Mouse (Mus musculus): ENCODE measurements around the gene Tab1.

The Tab1 gene

GRCm38 (mm10) chr15:80163274-80163673, 30.3 kb downstream of the Tab1 start:
- no peak for DNase-seq (ENCODE audit: low spot score)

GRCm38 (mm10) chr15:80163716-80164115, 30.8 kb downstream of the Tab1 start:
- no peak for DNase-seq (ENCODE audit: low spot score)

DNA sequence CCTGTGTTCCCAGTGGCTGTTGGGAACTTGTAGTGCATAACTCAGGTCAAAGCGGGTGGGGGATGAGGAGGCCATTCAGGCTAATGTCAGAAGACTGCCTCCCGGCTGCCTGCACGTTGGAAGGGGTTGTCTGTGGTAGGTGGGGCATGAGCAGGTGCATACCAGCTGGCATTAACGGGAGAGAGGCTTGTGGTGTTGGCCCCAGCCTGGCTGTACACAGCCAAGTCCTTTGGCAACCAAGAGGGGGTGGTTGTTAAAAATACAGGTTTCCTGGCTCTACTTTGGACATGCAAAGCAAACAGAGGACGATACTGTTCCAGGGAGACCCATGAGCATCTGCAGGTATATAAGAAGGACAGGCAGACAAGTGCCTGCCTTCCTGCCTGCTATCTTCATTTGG, 32.5 kb downstream of the Tab1 start:
- no peak for DNase-seq (ENCODE audit: low spot score)

DNA sequence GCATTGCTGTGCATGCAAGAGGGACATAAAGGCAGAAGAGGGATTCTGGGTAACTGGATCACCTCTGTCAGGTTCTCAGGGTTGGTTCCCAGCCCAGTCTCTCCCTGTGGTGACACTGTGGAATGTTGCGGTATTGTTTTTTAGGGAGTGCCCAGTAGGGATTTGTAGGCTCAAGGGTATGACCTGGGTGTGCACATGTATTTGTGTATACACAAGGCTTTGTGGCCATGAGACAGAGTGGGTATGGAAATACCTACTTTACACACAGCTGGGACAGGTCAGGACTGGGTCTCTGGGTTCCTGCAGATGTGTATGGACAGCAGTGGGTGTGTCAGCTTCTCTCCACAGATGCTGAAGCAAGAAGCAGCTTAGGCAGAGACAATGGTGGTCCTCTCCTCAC, 36.6 kb downstream of the Tab1 start:
- DNase-seq (ENCODE audit: low spot score) = no peak

DNA sequence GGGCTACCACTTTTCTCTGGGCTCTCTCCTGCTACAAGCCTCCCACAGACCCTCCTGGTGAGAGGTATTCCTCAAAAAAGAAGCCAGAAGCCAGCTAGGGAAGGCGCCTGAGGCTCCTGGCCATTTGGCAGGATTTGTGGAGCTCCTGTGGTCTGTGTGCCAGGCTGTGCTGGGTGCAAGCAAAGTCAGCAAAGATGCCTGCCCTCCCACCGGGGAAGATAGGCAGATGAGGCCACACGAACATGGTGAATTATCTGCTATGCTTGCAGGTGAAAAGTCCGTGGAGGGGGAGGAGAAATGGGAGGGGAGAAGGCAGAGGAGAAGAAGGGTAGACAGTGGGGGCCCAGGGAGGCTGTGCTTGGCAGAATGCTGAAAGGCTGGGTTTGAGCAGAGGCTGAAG, 37.4 kb downstream of the Tab1 start:
- no peak for DNase-seq (ENCODE audit: low spot score)

- DNase-seq (ENCODE audit: low spot score) = peak; percentile 62
These were observed 38.4 kb downstream of the Tab1 start for GRCm38 (mm10) chr15:80171286-80171685.

GRCm38 (mm10) chr15:80171791-80172190, 38.9 kb downstream of the Tab1 start:
- DNase-seq (ENCODE audit: low spot score) = no peak

DNA sequence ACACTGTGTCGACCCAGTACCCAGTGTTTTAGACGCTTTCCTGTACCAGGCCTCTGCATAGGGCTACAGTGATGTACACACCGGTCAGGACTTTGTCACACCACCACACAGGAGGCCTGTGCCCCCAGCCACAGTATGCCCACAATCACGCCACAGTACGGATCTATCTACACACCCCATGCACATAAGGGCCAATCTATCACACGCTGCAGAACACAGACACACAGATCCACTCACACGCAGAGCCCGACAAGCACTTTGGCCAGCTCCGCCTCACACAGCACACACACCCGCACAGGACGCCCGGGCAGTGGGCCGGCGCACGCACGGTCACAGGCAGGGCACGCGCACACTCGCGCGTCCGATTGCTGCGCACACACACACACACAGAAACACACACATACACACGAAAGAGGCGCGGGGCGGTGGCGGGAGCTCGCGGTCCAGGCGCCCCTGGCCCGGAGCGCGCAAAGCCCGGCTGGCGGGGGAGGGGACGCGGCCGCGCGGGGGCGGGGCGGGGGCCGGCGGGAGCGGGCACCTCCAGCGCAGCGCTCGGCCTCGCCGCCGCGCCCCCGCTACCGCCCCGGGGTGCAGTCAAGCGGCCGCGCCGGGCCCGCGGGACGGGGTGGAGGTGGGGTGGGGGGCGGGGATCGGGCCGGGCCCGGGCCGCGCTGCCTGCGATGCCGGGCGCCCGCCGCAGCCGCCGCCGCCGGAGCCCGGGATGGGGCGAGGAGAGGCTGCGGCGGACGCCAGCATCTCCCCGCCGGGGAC, 40.3 kb downstream of the Tab1 start, which contains the start of gene Mgat3:
Mgat3 (plus strand) TSS at position 721 of the 771 bp plus-strand sequence.
- peak; percentile 68 for DNase-seq (ENCODE audit: low spot score)

DNA sequence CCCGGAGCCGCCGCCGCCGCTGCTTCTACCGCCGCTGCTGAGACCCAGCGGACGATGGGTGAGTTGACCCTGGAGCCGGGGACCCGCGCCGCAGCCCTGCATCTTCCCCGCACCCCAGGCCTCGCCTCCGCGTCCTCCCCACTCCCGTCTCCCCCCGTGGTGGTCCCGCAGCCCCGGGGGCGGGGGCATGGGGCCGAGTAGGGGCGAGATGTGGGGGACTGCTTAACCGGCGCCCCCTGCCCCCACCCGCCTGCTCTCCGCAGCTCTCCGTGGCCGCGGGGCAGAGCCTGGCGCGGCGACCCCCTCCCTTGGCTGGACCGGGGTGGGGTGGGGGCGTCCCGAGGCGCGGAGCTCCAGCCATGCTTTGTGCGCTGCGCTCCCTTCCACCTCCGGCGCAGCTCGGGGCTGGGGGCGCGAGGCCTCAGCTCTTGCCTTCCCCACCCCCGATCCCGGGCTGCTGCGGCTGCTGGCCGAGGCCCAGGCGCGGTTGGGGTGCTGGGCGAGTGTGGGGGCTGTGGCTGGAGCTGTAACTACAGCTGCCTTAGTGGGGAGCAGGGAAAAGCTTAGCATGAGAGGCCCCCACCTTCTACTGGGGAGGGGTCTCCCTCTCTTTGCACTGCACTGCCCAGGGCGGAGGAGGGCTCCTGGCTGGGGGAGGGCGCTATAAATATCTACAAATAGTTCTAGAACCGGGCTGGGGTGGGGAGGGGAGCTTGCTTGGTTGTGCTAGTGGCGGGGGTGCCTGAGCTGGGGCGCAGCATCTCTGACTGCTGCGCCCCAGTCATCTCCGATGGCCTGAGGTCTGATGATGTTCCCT, 41.1 kb downstream of the Tab1 start:
- DNase-seq (ENCODE audit: low spot score) = peak; percentile 55

- peak; percentile 34 for DNase-seq (ENCODE audit: low spot score)
These were observed 41.6 kb downstream of the Tab1 start for GRCm38 (mm10) chr15:80174598-80174875.

DNA sequence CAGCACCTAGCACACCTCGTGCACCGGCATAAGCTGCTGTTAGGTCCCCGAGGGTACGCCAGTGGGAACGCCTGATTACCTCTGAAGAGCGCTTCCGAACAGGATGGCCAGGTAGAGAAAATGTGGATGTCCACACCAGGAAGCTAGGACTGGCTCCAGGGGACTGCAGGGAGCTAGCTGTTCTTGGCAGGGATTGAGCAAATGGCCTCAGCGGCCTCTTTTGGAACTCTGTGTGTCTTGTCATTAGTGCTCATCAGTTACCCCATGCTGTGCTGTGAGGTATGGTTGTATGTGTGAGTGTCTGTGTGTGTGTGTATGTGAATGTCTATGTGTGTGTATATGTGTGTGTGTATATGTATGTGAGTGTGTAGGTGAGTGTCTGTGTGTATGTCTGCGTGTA, 42.4 kb downstream of the Tab1 start:
- DNase-seq (ENCODE audit: low spot score) = no peak

DNA sequence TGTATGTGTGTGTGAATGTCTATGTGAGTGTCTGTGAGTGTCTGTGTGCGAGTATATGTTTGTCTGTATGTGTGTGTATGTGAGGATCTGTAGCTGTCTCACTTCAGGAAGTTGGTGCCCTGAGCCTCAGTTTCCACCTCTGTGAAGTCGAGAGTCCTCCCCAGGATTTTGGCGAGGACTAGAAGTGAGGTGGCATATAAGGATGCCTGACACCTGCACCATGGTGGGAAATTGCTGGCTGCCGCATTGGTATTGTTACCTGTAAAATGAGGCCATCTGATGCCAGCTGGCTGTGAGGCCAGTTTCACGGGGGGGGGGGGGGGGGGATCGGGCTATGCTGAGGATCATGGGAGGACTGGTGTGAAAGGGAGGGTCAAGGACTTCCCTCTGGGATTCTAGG, 42.8 kb downstream of the Tab1 start:
- no peak for DNase-seq (ENCODE audit: low spot score)

GRCm38 (mm10) chr15:80181561-80181960, 48.6 kb downstream of the Tab1 start:
- no peak for DNase-seq (ENCODE audit: low spot score)

DNA sequence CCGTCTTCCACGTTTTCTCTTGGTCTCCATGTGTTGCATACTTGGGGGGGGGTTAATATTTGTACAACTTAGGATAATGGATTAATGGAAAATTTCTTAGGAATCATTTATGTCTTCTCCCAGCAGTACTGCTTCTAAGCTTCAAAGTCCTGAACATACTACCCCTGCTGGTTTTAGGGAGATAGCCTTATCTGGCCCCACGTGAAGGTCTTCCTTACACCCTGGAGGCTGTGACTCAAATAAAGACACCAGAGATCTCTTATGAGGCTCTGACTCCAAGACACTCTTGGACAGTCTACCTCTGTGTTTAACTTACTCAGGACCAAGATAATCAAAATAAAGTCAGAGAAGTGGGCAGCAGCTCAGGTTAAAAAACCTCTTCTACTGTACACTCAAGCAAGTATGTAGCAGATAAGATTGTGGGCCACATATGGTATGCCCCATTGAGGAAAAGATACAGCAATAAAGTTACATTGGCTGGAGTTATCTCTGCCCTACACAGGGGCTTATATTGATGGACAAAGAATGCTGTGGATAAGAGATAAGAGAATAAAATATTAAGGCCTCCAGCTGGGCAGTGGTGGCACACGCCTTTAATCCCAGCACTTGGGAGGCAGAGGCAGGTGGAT, 49.3 kb downstream of the Tab1 start:
- DNase-seq (ENCODE audit: low spot score) = no peak

- no peak for DNase-seq (ENCODE audit: low spot score)
These were observed 56.0 kb downstream of the Tab1 start for GRCm38 (mm10) chr15:80188927-80189326.

GRCm38 (mm10) chr15:80190075-80190474, 57.1 kb downstream of the Tab1 start:
- DNase-seq (ENCODE audit: low spot score) = no peak

- DNase-seq (ENCODE audit: low spot score) = no peak
These were observed 58.8 kb downstream of the Tab1 start for GRCm38 (mm10) chr15:80191585-80192245.

GRCm38 (mm10) chr15:80192246-80192585, 59.3 kb downstream of the Tab1 start:
- no peak for DNase-seq (ENCODE audit: low spot score)

GRCm38 (mm10) chr15:80192847-80193246, 59.9 kb downstream of the Tab1 start:
- DNase-seq (ENCODE audit: low spot score) = no peak

GRCm38 (mm10) chr15:80199556-80199955, 66.6 kb downstream of the Tab1 start:
- DNase-seq (ENCODE audit: low spot score) = no peak

GRCm38 (mm10) chr15:80202111-80202775, 69.3 kb downstream of the Tab1 start:
- no peak for DNase-seq (ENCODE audit: low spot score)

GRCm38 (mm10) chr15:80203406-80203805, 70.5 kb downstream of the Tab1 start:
- peak; percentile 56 for DNase-seq (ENCODE audit: low spot score)

Data from embryo, embryonic 10.5 days (tissue).